Mouse (Mus musculus) lung, adult 2 months (tissue): Measurements from ENCODE around the gene St8sia2. TPM values are rescaled to one million over a fixed set of nuclear protein-coding genes. Genes with fewer than 3 reads are reported as not detected.

Source experiments
- DNase-seq: peaks from one replicate; pipeline ENCODE4 v3.0.0; 2022
- H3K4me1 ChIP-seq: fragments of 200-500 bp; 2 replicates; pipeline ENCODE4 v1.6.1; 2011; ENCODE audit warnings: low read length; ENCODE audit not compliant: control insufficient read depth, insufficient read depth
- H3K4me3 ChIP-seq: fragments of 200-500 bp; replicated peaks from 2 replicates; pipeline ENCODE3; 2011; ENCODE audit warnings: low read depth, mild to moderate bottlenecking, control low read depth, low read length; ENCODE audit errors: extremely low read depth
- CTCF ChIP-seq: fragments of 200-500 bp; IDR thresholded peaks from 2 replicates; pipeline ENCODE4 v1.5.1; 2011; ENCODE audit warnings: mild to moderate bottlenecking, low read length, control low read depth; ENCODE audit not compliant: insufficient read depth
- POLR2A ChIP-seq: fragments of 200-500 bp; IDR thresholded peaks from 2 replicates; pipeline ENCODE4 v1.6.1; 2011; ENCODE audit warnings: low read depth, mild to moderate bottlenecking, control low read depth, low read length, borderline replicate concordance; ENCODE audit errors: extremely low read depth
- WGBS: fragments of 180-500 bp; shearing (Covaris S2); methylation state at CpG from one replicate; pipeline ENCODE4 v1.1.7; 2018; 5-methylcytosine and 5-hydroxymethylcytosine counted together
- polyA plus RNA-seq: library from polyadenylated mRNA; depleted of rRNA; stranded (reverse); fragments of >200 nt; gene quantifications from 2 replicates; pipeline ENCODE4 v1.2.3, GENCODE M21; 2012

Gene St8sia2
- polyA plus RNA-seq, 1 experiment, result 6.2 TPM

GRCm38 (mm10) chr7:73891830-73892229 is 121.7 kb downstream of the St8sia2 start:
- Histone ChIP-seq H3K4me3 (no peak overlapping the region), H3K4me1 (no peaks in the 10 kb centered on the region)
- no peak for DNase-seq
- TF ChIP-seq CTCF (no peak), POLR2A (no peak)
- WGBS, result 76% methylated on average over 5 of the region's 5 CpGs

GRCm38 (mm10) chr7:73890891-73891610 is 122.4 kb downstream of the St8sia2 start:
- no peaks in the 10 kb centered on the region for H3K4me1 ChIP-seq
- 83% methylated on average over 9 of the region's 9 CpGs for WGBS
- no peak overlapping the region for H3K4me3 ChIP-seq
- TF ChIP-seq CTCF, result no peak
- no peak for TF ChIP-seq POLR2A
- no peak for DNase-seq

GRCm38 (mm10) chr7:73890466-73890865 is 123.0 kb downstream of the St8sia2 start:
- TF ChIP-seq POLR2A (no peak), CTCF (no peak)
- 89% methylated on average over 5 of the region's 5 CpGs for WGBS
- Histone ChIP-seq H3K4me3 (no peak overlapping the region), H3K4me1 (no peaks in the 10 kb centered on the region)
- DNase-seq, result no peak
